Mouse (Mus musculus): ENCODE measurements around the gene Plpp1.

DNA sequence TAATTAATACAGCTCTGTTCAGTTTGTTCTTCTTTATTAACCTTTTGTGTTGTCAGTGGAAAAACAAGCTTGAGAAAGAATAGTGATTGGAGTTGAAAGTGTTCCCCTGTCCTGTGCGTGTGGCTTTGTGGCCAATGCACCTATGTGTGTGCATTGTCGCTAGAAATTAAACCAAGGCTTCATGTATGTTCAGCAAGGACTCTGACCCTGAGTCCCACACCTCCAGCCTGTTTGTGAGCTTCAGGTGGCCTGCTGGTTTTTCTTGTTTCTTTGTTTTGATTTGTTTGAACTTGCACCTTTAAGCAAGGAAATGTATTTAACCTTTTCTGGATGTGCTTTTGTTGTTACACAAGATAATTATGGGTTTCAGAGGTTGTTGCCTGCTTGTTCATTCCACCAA, 29.0 kb downstream of the Plpp1 start:
- no peak for TF ChIP-seq CTCF (conservative IDR thresholded peaks at IDR 0.05; ENCODE audit: insufficient read depth, insufficient read length, low read depth, low read length)
- TF ChIP-seq POLR2A (IDR thresholded peaks at IDR 0.05; ENCODE audit: low read depth, low read length), result no peak
